Mouse (Mus musculus) gastrocnemius, adult 18-20 months (tissue): ENCODE measurements around the gene Hist1h2bh. TPM values are rescaled to one million over a fixed set of nuclear protein-coding genes. Genes with fewer than 3 reads are reported as not detected.
A peak's percentile ranks its signal among the peaks of the same experiment; 100 is the strongest.
"Not testable (repeated sequence)": the region's sequence is repeated elsewhere in the genome, so short reads cannot be mapped to it uniquely, and the experiment has no call there.

Source experiments
- DNase-seq: peaks from one replicate; pipeline ENCODE4 v3.0.0; 2021; ENCODE audit warnings: low spot score
- total RNA-seq, 2 experiments: library from RNA; stranded (reverse); gene quantifications; 2 replicates each; pipeline ENCODE4 v1.2.3; 2021

Gene Hist1h2bh
- total RNA-seq, 2 experiments from 2014 or later: 1.0 to 1.1 TPM

GRCm38 (mm10) chr13:23573898-23574524 is 30.8 kb upstream of the Hist1h2bh start, which contains the start of the genes Hist1h2bf and Hist1h2ad:
Gene Hist1h2bf (minus strand): TSS chr13:23574196.
Gene Hist1h2ad (plus strand): TSS chr13:23574381.
- peak; percentile 64 for DNase-seq

DNA sequence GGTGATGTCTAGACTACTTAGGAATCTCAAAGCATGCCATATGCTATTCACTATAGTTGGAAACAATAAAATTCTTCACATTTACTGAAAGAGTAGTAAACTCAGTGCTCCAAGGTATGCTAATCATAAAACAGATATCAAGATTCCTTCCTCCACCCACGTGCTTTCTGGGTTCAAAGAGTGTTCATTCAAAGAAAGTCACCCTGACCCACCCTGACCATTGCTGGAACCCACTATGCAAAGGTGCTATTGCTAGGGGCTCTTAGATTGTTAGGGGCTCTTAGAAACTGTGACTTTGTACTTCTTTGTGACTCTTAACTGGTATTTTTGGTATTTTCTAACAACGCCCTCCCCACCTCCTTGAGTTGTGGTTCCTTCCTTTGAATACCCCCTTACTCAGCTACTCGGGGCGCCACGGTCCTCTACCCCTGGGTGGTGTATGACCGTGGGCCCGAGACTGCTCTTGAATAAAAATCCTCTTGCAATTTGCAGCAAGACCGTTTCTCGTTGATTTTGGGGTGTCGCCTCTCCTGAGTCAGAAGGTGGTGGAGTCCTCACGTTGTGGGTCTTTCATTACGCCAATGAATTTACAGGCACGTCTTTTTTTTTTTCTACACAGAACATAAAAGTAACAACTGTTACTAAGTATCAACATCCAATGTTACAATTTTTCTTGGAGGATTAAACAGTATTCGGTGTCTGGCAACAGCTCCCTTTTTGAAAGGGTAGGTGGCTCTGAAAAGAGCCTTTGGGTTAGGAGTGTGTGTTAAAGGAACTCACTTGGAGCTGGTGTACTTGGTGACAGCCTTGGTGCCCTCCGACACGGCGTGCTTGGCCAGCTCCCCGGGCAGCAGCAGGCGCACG is 30.1 kb upstream of the Hist1h2bh start:
- not testable (repeated sequence) for DNase-seq

GRCm38 (mm10) chr13:23572218-23573033 is 29.2 kb upstream of the Hist1h2bh start:
- no peak for DNase-seq

GRCm38 (mm10) chr13:23571504-23572217 is 28.5 kb upstream of the Hist1h2bh start:
- not testable (repeated sequence) for DNase-seq

GRCm38 (mm10) chr13:23571022-23571503 is 27.9 kb upstream of the Hist1h2bh start, which contains the start of the genes Hist1h2ae and Hist1h2bg:
Gene Hist1h2ae (minus strand): TSS chr13:23571220.
Gene Hist1h2bg (plus strand): TSS chr13:23571396.
- DNase-seq: peak; percentile 52

DNA sequence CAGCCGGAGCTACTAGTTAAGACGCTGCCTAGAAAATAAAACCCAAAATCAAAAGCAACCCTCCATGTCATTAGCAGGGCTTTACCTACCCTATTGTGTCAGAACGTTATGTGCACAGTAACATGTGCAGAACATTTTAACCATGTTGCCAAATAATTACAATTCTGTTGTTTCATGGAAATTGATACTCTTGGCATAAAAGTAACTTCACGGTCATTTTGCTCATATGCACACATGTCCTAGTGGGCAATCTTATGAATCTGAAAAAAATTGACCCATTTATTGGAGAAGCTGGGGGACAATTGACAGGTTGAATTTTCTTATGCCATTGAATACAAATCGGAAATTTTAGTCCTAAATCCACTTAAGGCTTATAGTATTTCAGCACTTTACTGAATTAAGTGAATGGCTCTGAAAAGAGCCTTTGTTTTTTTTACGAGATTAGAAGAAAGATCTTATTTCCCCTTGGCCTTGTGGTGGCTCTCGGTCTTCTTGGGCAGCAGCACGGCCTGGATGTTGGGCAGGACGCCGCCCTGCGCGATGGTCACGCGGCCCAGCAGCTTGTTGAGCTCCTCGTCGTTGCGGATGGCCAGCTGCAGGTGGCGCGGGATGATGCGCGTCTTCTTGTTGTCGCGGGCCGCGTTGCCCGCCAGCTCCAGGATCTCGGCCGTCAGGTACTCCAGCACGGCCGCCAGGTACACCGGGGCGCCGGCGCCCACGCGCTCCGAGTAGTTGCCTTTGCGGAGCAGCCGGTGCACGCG is 27.2 kb upstream of the Hist1h2bh start:
- DNase-seq: not testable (repeated sequence)

- DNase-seq: no peak
Measured at GRCm38 (mm10) chr13:23564482-23564881, 21.3 kb upstream of the Hist1h2bh start.

DNA sequence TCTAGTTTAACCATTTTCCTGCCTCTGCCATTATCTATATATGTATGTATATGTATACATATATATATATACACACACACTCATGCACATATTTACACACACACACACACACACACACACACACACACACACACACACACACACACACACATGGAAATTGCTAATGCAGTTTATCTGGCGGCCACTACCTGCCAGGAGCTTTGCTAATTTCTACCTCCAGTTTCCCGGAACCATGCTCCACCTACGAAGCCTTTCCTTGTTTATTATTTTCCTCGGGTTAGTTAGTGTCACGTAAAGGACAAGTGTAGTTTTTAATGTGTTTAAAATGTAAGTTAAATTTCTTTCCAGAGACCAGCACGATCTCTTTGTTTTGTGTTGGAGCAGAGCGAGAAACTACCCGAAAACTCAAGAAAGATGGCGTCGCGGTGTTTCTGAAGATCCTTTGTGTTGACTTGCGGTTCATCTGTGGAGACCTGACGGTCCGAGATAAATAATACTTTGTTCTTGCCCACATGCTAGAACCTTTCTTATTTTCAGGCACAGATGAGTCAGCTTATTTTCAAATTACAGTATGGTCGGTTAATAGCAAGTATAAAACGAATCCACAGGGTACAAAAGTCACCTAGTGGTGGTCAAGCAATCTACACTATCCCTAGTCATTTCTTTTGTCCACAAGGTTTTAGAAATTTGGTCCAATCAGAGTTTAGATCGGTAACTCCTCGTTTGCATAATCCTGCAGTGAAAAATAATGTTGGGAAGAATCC is 19.7 kb upstream of the Hist1h2bh start:
- DNase-seq: peak; percentile 25

DNA sequence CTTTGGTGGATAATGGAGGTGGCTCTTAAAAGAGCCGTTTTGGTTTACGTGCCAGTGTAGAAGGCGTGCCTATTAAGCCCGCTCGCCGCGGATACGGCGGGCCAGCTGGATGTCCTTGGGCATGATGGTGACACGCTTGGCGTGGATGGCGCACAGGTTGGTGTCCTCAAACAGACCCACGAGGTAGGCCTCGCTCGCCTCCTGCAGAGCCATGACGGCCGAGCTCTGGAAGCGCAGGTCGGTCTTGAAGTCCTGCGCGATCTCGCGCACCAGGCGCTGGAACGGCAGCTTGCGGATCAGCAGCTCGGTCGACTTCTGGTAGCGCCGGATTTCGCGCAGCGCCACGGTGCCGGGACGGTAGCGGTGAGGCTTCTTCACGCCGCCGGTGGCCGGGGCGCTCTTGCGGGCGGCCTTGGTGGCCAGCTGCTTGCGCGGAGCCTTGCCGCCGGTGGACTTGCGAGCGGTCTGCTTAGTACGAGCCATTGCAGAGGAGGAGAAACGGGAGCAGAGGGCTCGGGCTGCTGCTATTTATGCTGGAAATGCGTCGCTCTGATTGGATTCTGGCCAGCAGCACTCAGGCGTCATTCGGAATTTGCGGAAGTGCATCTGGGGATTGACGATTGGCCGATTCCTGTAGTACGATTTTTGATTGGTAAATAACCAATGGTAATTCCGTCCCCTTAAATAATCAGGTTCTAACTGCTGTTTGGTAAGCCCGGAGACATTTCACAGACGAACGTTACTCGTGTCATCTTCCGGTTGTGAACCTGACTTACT is 18.9 kb upstream of the Hist1h2bh start, which contains the start of gene Hist1h3e:
Hist1h3e (minus strand) TSS at position 487 of the 777 bp plus-strand sequence.
- DNase-seq: peak; percentile 91

- DNase-seq: not testable (repeated sequence)
Measured at GRCm38 (mm10) chr13:23561531-23561882, 18.3 kb upstream of the Hist1h2bh start.

DNA sequence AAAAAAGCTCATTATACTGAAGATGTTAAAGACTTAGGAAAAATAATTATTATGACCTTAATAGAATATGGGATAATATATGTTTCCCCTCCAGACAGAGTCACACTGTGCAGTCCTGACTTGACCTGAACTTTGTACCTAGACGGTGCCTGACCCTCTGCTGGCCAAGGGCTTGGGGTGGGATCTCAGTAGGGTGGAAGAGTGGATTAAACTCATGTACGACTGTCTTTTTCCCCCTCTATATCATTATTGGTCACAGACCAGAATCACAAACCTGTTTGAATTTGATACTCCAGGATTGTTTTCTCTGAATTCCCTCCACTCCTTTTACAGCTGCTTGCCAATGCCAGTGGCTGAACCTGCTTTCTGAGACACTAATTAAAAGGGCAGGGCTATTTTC is 17.5 kb upstream of the Hist1h2bh start:
- DNase-seq: not testable (repeated sequence)

GRCm38 (mm10) chr13:23556906-23557305 is 13.7 kb upstream of the Hist1h2bh start:
- DNase-seq: no peak

DNA sequence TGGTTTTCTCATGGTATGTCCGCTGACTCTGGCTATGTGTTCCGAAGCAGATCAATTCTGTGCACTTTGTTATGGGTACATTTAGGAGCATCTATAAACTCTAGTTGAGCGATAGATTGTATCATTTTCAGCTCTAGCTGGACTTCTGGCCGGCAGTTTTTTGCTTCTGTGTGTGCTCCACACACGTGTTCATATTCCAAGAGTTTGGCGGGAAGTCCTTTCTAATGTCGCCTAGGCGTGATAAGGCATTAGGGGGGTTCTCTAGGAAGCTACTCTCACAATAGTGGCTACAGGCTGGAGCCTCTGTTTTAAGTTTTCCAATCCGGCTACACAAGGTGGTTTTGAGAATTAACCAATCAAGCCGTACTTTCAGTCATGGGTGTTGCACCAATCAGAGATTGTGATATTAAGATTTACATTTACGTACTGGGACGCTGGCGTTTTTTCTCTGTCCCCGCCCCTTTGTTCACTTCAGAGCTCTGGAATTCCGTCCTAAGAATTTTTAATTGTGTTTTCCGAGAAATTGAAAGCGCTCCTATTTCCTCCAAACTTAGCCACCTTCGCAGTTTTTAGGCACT is 12.7 kb upstream of the Hist1h2bh start:
- DNase-seq: peak; percentile 62

GRCm38 (mm10) chr13:23554925-23555838 is 12.0 kb upstream of the Hist1h2bh start:
- DNase-seq: peak; percentile 50

GRCm38 (mm10) chr13:23554393-23554792 is 11.2 kb upstream of the Hist1h2bh start:
- no peak for DNase-seq

- DNase-seq: no peak
Measured at GRCm38 (mm10) chr13:23552962-23553361, 9.8 kb upstream of the Hist1h2bh start, which contains the start of gene Hist1h1d. Gene Hist1h1d (plus strand): TSS chr13:23553262.
